Mouse (Mus musculus): ENCODE data around the gene Sctr. TPM values are rescaled to one million over a fixed set of nuclear protein-coding genes. Genes with fewer than 3 reads are reported as not detected.
A peak's percentile ranks its signal among the peaks of the same experiment; 100 is the strongest.

Sctr gene
- polyA plus RNA-seq, 1 experiment, result 0.07 TPM

DNA sequence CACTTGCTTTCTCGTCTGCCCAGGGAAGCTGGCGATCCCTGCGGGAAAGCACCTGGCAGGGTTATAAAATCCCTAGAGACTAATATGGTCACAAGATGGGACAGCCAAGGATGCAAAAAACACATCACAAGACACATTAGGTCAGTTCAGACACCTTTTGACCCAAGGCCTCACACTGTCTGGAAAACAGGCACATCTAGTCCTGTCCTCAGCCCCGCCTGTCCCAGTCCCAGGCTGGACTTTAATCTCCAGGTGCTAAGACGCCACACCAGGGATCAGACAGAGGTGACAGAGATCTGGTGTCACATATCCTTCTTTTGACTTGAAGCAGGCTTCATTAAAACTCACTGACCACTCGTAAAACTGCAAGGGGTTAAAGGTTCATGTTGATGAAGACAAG lies 63.5 kb downstream of the Sctr start:
- Histone ChIP-seq H3K79me2 (ENCODE audit: control insufficient read depth, insufficient read depth) (peaks cover 37% of the 10 kb centered on the region), H3K27me3 (ENCODE audit: control insufficient read depth, insufficient read depth, insufficient read length) (no peaks in the 10 kb centered on the region), H3ac (ENCODE audit: control insufficient read depth, insufficient read length, low read depth) (no peak overlapping the region), H3K36me3 (ENCODE audit: control insufficient read depth, insufficient read depth) (peaks cover 27% of the 10 kb centered on the region), H3K4me3 (ENCODE audit: insufficient read depth, poor library complexity, severe bottlenecking) (no peak overlapping the region), H3K79me3 (ENCODE audit: low read depth) (peaks cover 4% of the 10 kb centered on the region)
- TF ChIP-seq FOSL1 (IDR thresholded peaks at IDR 0.05; ENCODE audit: insufficient read depth, low read length, poor library complexity, severe bottlenecking) (no peak), MYOD1 (IDR thresholded peaks at IDR 0.05; ENCODE audit: control insufficient read depth, insufficient read length, low read depth) (no peak), MAX (IDR thresholded peaks at IDR 0.05) (no peak), CEBPB (IDR thresholded peaks at IDR 0.05; ENCODE audit: low read depth) (no peak), MYOG (IDR thresholded peaks at IDR 0.05; ENCODE audit: control insufficient read depth, extremely low read depth, insufficient read length) (no peak), USF1 (IDR thresholded peaks at IDR 0.05; ENCODE audit: low read depth) (no peak), CTCF (IDR thresholded peaks at IDR 0.05; ENCODE audit: control insufficient read depth, insufficient read depth, insufficient read length) (no peak)

DNA sequence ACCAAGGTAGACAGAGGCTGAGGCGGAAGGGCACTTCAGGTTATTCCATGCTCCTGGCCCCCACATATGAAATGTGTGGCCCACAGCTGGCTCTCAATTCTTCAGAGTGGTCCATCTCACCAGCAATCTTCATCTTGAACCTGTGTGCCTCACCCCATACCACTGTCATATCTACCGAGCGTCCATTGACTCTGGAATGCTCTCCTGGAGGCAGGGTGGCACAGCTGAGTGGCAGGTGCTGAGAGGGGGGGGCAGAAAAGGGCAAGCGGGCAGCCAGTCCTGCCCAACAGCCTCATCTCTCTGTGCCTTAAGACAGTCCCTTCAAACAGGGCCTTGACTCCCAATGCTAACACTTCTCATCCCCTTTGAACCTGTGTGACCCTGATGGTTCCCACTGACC lies 64.4 kb downstream of the Sctr start:
- Histone ChIP-seq H3K27me3 (ENCODE audit: control insufficient read depth, insufficient read depth, insufficient read length) (no peaks in the 10 kb centered on the region), H3K79me2 (ENCODE audit: control insufficient read depth, insufficient read depth) (peaks cover 37% of the 10 kb centered on the region), H3K36me3 (ENCODE audit: control insufficient read depth, insufficient read depth) (peaks cover 21% of the 10 kb centered on the region), H3K79me3 (ENCODE audit: low read depth) (peaks cover 4% of the 10 kb centered on the region), H3ac (ENCODE audit: control insufficient read depth, insufficient read length, low read depth) (no peak overlapping the region), H3K4me3 (ENCODE audit: insufficient read depth, poor library complexity, severe bottlenecking) (no peak overlapping the region)
- no peak for TF ChIP-seq CEBPB (IDR thresholded peaks at IDR 0.05; ENCODE audit: low read depth)
- no peak for TF ChIP-seq MYOD1 (IDR thresholded peaks at IDR 0.05; ENCODE audit: control insufficient read depth, insufficient read length, low read depth)
- no peak for TF ChIP-seq MYOG (IDR thresholded peaks at IDR 0.05; ENCODE audit: control insufficient read depth, extremely low read depth, insufficient read length)
- no peak for TF ChIP-seq USF1 (IDR thresholded peaks at IDR 0.05; ENCODE audit: low read depth)
- no peak for TF ChIP-seq MAX (IDR thresholded peaks at IDR 0.05)
- no peak for TF ChIP-seq FOSL1 (IDR thresholded peaks at IDR 0.05; ENCODE audit: insufficient read depth, low read length, poor library complexity, severe bottlenecking)

- Histone ChIP-seq H3ac (ENCODE audit: control insufficient read depth, insufficient read length, low read depth) (peak overlapping the region; percentile 8), H3K79me3 (ENCODE audit: low read depth) (peaks cover 4% of the 10 kb centered on the region), H3K27me3 (ENCODE audit: control insufficient read depth, insufficient read depth, insufficient read length) (no peaks in the 10 kb centered on the region), H3K79me2 (ENCODE audit: control insufficient read depth, insufficient read depth) (peaks cover 37% of the 10 kb centered on the region), H3K36me3 (ENCODE audit: control insufficient read depth, insufficient read depth) (peaks cover 5% of the 10 kb centered on the region), H3K4me3 (ENCODE audit: insufficient read depth, poor library complexity, severe bottlenecking) (peak overlapping the region; percentile 48)
- TF ChIP-seq CEBPB (IDR thresholded peaks at IDR 0.05; ENCODE audit: low read depth), result no peak
- TF ChIP-seq MYOD1 (IDR thresholded peaks at IDR 0.05; ENCODE audit: control insufficient read depth, insufficient read length, low read depth), result no peak
- no peak for TF ChIP-seq FOSL1 (IDR thresholded peaks at IDR 0.05; ENCODE audit: insufficient read depth, low read length, poor library complexity, severe bottlenecking)
- TF ChIP-seq USF1 (IDR thresholded peaks at IDR 0.05; ENCODE audit: low read depth), result no peak
- TF ChIP-seq CTCF (IDR thresholded peaks at IDR 0.05; ENCODE audit: control insufficient read depth, insufficient read depth, insufficient read length), result no peak
- no peak for TF ChIP-seq MYOG (IDR thresholded peaks at IDR 0.05; ENCODE audit: control insufficient read depth, extremely low read depth, insufficient read length)
- TF ChIP-seq MAX (IDR thresholded peaks at IDR 0.05), result no peak
Measured at GRCm38 (mm10) chr1:120072900-120073299, 66.2 kb downstream of the Sctr start.

DNA sequence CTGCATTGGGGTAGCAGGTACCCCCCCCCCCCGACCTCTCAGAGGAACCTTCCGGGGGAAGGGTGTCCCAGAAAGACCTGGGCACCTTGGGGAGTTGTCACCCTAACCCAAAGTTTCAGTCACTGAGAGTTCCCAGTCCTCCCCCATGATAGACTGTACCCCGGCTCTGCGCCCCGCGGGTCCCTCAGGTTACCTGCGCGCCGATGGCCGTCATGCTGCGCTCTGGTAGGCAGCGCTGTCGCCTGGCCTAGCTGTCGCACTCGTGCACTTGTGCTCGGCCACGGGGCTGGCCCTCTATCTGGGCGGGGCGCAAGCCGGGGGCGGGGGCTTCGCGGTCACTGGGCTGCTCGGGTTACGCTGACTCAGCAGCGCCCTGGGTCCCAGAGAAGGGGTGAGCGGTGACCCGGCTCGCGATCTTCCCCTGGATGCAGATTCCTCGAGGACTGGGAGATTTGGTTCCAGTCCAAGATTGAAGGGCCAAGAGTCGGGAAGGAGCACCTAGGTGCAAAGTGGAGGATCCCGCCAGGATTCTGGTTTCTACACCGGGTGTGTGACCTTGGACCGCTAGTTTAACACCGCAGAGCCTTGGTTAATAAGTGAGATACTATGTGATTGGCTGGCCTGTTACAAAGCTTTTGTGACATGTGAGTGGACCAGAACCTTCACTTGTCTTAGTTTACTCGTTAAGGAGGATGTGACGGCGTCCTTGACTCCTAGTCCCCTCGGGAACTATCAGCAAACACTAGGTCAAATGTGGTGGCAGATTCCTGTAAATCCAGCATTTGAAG lies 67.0 kb downstream of the Sctr start, which contains the start of gene Tmem37:
Gene Tmem37, minus strand, starts transcription at position 556 of the 788 bp plus-strand sequence.
- TF ChIP-seq FOSL1 (IDR thresholded peaks at IDR 0.05; ENCODE audit: insufficient read depth, low read length, poor library complexity, severe bottlenecking), result no peak
- peak; percentile 46 for TF ChIP-seq MAX (IDR thresholded peaks at IDR 0.05)
- Histone ChIP-seq H3K4me3 (ENCODE audit: insufficient read depth, poor library complexity, severe bottlenecking) (peak within 1 kb of the TSS; percentile 48), H3K36me3 (ENCODE audit: control insufficient read depth, insufficient read depth) (peaks cover 3% of the 10 kb centered on the region), H3K27me3 (ENCODE audit: control insufficient read depth, insufficient read depth, insufficient read length) (no peaks in the 10 kb centered on the region), H3K79me3 (ENCODE audit: low read depth) (peaks cover 4% of the 10 kb centered on the region), H3K79me2 (ENCODE audit: control insufficient read depth, insufficient read depth) (peaks cover 37% of the 10 kb centered on the region), H3ac (ENCODE audit: control insufficient read depth, insufficient read length, low read depth) (peak within 1 kb of the TSS; percentile 63)

GRCm38 (mm10) chr1:120074307-120074702 lies 67.6 kb downstream of the Sctr start:
- H3ac ChIP-seq (ENCODE audit: control insufficient read depth, insufficient read length, low read depth), result peak overlapping the region; percentile 63
- no peaks in the 10 kb centered on the region for H3K27me3 ChIP-seq (ENCODE audit: control insufficient read depth, insufficient read depth, insufficient read length)
- no peak overlapping the region for H3K4me3 ChIP-seq (ENCODE audit: insufficient read depth, poor library complexity, severe bottlenecking)
- peaks cover 4% of the 10 kb centered on the region for H3K79me3 ChIP-seq (ENCODE audit: low read depth)
- TF ChIP-seq MYOD1 (IDR thresholded peaks at IDR 0.05; ENCODE audit: control insufficient read depth, insufficient read length, low read depth) (no peak), USF1 (IDR thresholded peaks at IDR 0.05; ENCODE audit: low read depth) (no peak), CEBPB (IDR thresholded peaks at IDR 0.05; ENCODE audit: low read depth) (no peak), MAX (IDR thresholded peaks at IDR 0.05) (no peak), MYOG (IDR thresholded peaks at IDR 0.05; ENCODE audit: control insufficient read depth, extremely low read depth, insufficient read length) (no peak), CTCF (IDR thresholded peaks at IDR 0.05; ENCODE audit: control insufficient read depth, insufficient read depth, insufficient read length) (no peak), FOSL1 (IDR thresholded peaks at IDR 0.05; ENCODE audit: insufficient read depth, low read length, poor library complexity, severe bottlenecking) (no peak)
- peaks cover 32% of the 10 kb centered on the region for H3K79me2 ChIP-seq (ENCODE audit: control insufficient read depth, insufficient read depth)
- H3K36me3 ChIP-seq (ENCODE audit: control insufficient read depth, insufficient read depth), result no peaks in the 10 kb centered on the region
